34 mouse cellular contexts compared by ENCODE assay signal in genomic region chr16:8444911-8445310, GRCm38 (mm10). TPM values are rescaled to one million over a fixed set of nuclear protein-coding genes. Genes with fewer than 3 reads are reported as not detected.
DNase-seq lines count a peak whose midpoint lies in the region; ATAC-seq lines count a peak whose summit lies in the region.
"Had no signal": no experiment of that assay in that cellular context is flagged by ENCODE, and none has a peak within 500 bp of the region (broad histone marks: within the 10 kb centered on the region; RNA-seq: fewer than 3 reads in every experiment).

No protein-coding gene starts in this region.

- WGBS in heart, embryonic 10.5 days: 77% methylated on average over 7 of the region's 7 CpGs
- WGBS in midbrain, embryonic 10.5 days: 85% methylated on average over 7 of the region's 7 CpGs
- 86% methylated on average over 7 of the region's 7 CpGs for WGBS in midbrain, embryonic 11.5 days
- 87% methylated on average over 7 of the region's 7 CpGs for WGBS in limb, embryonic 10.5 days

- no peak overlapping the region for H3K4me3 ChIP-seq in heart, embryonic 10.5 days
- no peak overlapping the region for H3K4me3 ChIP-seq in midbrain, embryonic 10.5 days
- no peak overlapping the region for H3K4me3 ChIP-seq in midbrain, embryonic 11.5 days (ENCODE audit: low read depth, low read length)
- H3K4me3 ChIP-seq in limb, embryonic 10.5 days: no peak overlapping the region
- H3K4me3 ChIP-seq: embryonic facial prominence, embryonic 10.5 days; embryonic facial prominence, embryonic 13.5 days; erythroblast, embryonic 14.5 days; gastrocnemius, adult 2 months; heart, adult 2 months; heart, embryonic 15.5 days had no signal

- no peak overlapping the region for H3K4me2 ChIP-seq in midbrain, embryonic 11.5 days
- H3K4me2 ChIP-seq: embryonic facial prominence, embryonic 13.5 days; heart, embryonic 11.5 days; heart, embryonic 15.5 days; hindbrain, embryonic 14.5 days had no signal

- H3K4me1 ChIP-seq in heart, embryonic 10.5 days: no peaks in the 10 kb centered on the region
- no peaks in the 10 kb centered on the region; the same call in 1 of the 2 replicates for H3K4me1 ChIP-seq in midbrain, embryonic 10.5 days
- H3K4me1 ChIP-seq in midbrain, embryonic 11.5 days (ENCODE audit: control insufficient read depth, insufficient read depth, low read length): no peaks in the 10 kb centered on the region
- H3K4me1 ChIP-seq in limb, embryonic 10.5 days: no peaks in the 10 kb centered on the region; the same call in 1 of the 2 replicates
- H3K4me1 ChIP-seq: embryonic facial prominence, embryonic 10.5 days; embryonic facial prominence, embryonic 13.5 days; heart, embryonic 15.5 days had no signal

- intact Hi-C loops in heart, postnatal 14 days (cut with DNase I): no loop called here

- ATAC-seq in midbrain, embryonic 11.5 days (ENCODE audit: low FRiP score): no peak
- no peak for ATAC-seq in activated CD4-positive, CD25-positive, alpha-beta regulatory T cell, adult 4 months
- ATAC-seq: forebrain, embryonic 14.5 days; forebrain, postnatal 0 days; hindbrain, postnatal 0 days; inflammation-experienced regulatory T-cells, adult 6 months; intestine, embryonic 16.5 days; Patski had no signal

- H3K36me3 ChIP-seq in heart, embryonic 10.5 days: no peaks in the 10 kb centered on the region
- H3K36me3 ChIP-seq in midbrain, embryonic 10.5 days: no peaks in the 10 kb centered on the region
- no peaks in the 10 kb centered on the region for H3K36me3 ChIP-seq in midbrain, embryonic 11.5 days (ENCODE audit: control insufficient read depth, insufficient read depth, low read length)
- no peaks in the 10 kb centered on the region for H3K36me3 ChIP-seq in limb, embryonic 10.5 days
- H3K36me3 ChIP-seq: embryonic facial prominence, embryonic 10.5 days; embryonic facial prominence, embryonic 13.5 days; G1E; heart, embryonic 15.5 days had no signal

- H3K9me3 ChIP-seq in heart, embryonic 10.5 days: no peaks in the 10 kb centered on the region
- no peaks in the 10 kb centered on the region for H3K9me3 ChIP-seq in midbrain, embryonic 10.5 days (replicated peaks)
- no peaks in the 10 kb centered on the region for H3K9me3 ChIP-seq in midbrain, embryonic 11.5 days (ENCODE audit: control insufficient read depth, low read length)
- H3K9me3 ChIP-seq in limb, embryonic 10.5 days (replicated peaks): no peaks in the 10 kb centered on the region
- H3K9me3 ChIP-seq: embryonic facial prominence, embryonic 10.5 days; embryonic facial prominence, embryonic 13.5 days; G1E; heart, embryonic 15.5 days had no signal

- no peak overlapping the region for H3K27ac ChIP-seq in heart, embryonic 10.5 days
- H3K27ac ChIP-seq in midbrain, embryonic 10.5 days (replicated peaks): no peak overlapping the region
- no peak overlapping the region for H3K27ac ChIP-seq in midbrain, embryonic 11.5 days (ENCODE audit: low read depth, low read length)
- H3K27ac ChIP-seq in limb, embryonic 10.5 days: no peak overlapping the region
- H3K27ac ChIP-seq: embryonic facial prominence, embryonic 10.5 days; embryonic facial prominence, embryonic 13.5 days; gastrocnemius, adult 2 months; heart, adult 2 months; heart, embryonic 15.5 days; hindbrain, embryonic 14.5 days; hindbrain, postnatal 0 days had no signal

- H3K27me3 ChIP-seq in heart, embryonic 10.5 days (ENCODE audit: insufficient read depth, poor library complexity, severe bottlenecking): no peaks in the 10 kb centered on the region
- no peaks in the 10 kb centered on the region for H3K27me3 ChIP-seq in midbrain, embryonic 10.5 days (ENCODE audit: low read depth, poor library complexity, severe bottlenecking)
- no peaks in the 10 kb centered on the region for H3K27me3 ChIP-seq in midbrain, embryonic 11.5 days (ENCODE audit: control insufficient read depth, insufficient read depth, low read length)
- H3K27me3 ChIP-seq in limb, embryonic 10.5 days (ENCODE audit: low read depth, poor library complexity, severe bottlenecking): no peaks in the 10 kb centered on the region
- H3K27me3 ChIP-seq: embryonic facial prominence, embryonic 13.5 days had no signal

- no peak overlapping the region for H3K9ac ChIP-seq in midbrain, embryonic 11.5 days (ENCODE audit: low read length)
- H3K9ac ChIP-seq: embryonic facial prominence, embryonic 13.5 days; forebrain, postnatal 0 days; heart, embryonic 15.5 days; hindbrain, embryonic 14.5 days had no signal

- DNase-seq in cerebellum, postnatal 14 days: peak; percentile 48 to 73
- DNase-seq in cerebellum, adult 9-11 months: no peak
- peak; percentile 24 for DNase-seq in heart, embryonic 10.5 days (ENCODE audit: low spot score)
- DNase-seq in heart, postnatal 14 days: no peak
- DNase-seq in midbrain, embryonic 10.5 days (ENCODE audit: low spot score): peak; percentile 5
- no peak for DNase-seq in midbrain, embryonic 11.5 days (ENCODE audit: low spot score, missing footprints)
- DNase-seq in limb, embryonic 10.5 days (ENCODE audit: low spot score): peak; percentile 25
- DNase-seq: adrenal gland, adult 2 months; adrenal gland, postnatal 14 days; B cell, adult 2 months; cerebellum, adult 11 months; cerebellum, adult 8-10 months; cerebellum, postnatal 36 days; embryo, embryonic 11 days; forebrain, postnatal 0 days; gastrocnemius, adult 2 months; gastrocnemius, postnatal 25 days; heart, postnatal 10 days; heart, postnatal 4 days had no signal

RNA-seq across cellular contexts. Expression of gene Tmem114, which starts 20.0 kb away (rescaled TPM):
- polyA plus RNA-seq in heart, embryonic 10.5 days (2016; fragmentation: Nextera tagmentation; extraction: Ambion mirVana): not detected in 2 replicates
- not detected for total RNA-seq in heart, postnatal 14 days (2021)
- not detected in 2 replicates for polyA plus RNA-seq in midbrain, embryonic 10.5 days (2016; fragmentation: Nextera tagmentation; extraction: Ambion mirVana)
- polyA plus RNA-seq in midbrain, embryonic 11.5 days (2014; fragmentation: Nextera tagmentation; extraction: Ambion mirVana): not detected in 2 replicates
- polyA plus RNA-seq in limb, embryonic 10.5 days (2016; fragmentation: Nextera tagmentation; extraction: Ambion mirVana): 0.14 and 0.33 TPM in 2 replicates
- polyA plus RNA-seq in activated CD4-positive, CD25-positive, alpha-beta regulatory T cell, adult 4 months (2017; shearing (Covaris generic)): not detected
- total RNA-seq: adrenal gland, adult 2 months; adrenal gland, postnatal 14 days; CH12.LX; forebrain, postnatal 0 days; G1E; gastrocnemius, adult 2 months; gastrocnemius, postnatal 25 days; heart, adult 2 months; heart, postnatal 10 days; heart, postnatal 4 days had no signal
- polyA plus RNA-seq: adrenal gland, adult 2 months; embryonic facial prominence, embryonic 10.5 days; embryonic facial prominence, embryonic 13.5 days; erythroblast, embryonic 14.5 days; forebrain, embryonic 14.5 days; G1E; heart, adult 2 months; heart, embryonic 11.5 days; heart, embryonic 15.5 days; inflammation-experienced regulatory T-cells, adult 6 months; intestine, embryonic 16.5 days; Patski had no signal

RNA-seq across cellular contexts. Expression of gene Mettl22, which starts 25.7 kb away (rescaled TPM):
- 38.0 and 54.3 TPM in 2 replicates for polyA plus RNA-seq in heart, embryonic 10.5 days (2016; fragmentation: Nextera tagmentation; extraction: Ambion mirVana)
- total RNA-seq in heart, postnatal 14 days (2021): 10 to 100 TPM; 21.4 to 25.3 TPM
- 23.6 and 25.7 TPM in 2 replicates for polyA plus RNA-seq in midbrain, embryonic 10.5 days (2016; fragmentation: Nextera tagmentation; extraction: Ambion mirVana)
- polyA plus RNA-seq in midbrain, embryonic 11.5 days (2014; fragmentation: Nextera tagmentation; extraction: Ambion mirVana): 17.6 and 24.3 TPM in 2 replicates
- polyA plus RNA-seq in limb, embryonic 10.5 days (2016; fragmentation: Nextera tagmentation; extraction: Ambion mirVana): 18.2 and 22.5 TPM in 2 replicates
- 10 to 100 TPM; 16.4 to 32.0 TPM for polyA plus RNA-seq in activated CD4-positive, CD25-positive, alpha-beta regulatory T cell, adult 4 months (2017; shearing (Covaris generic))

Comparison
In these comparisons a context has a peak if more than half of its experiments do, and no peak if none do; other contexts are left out.
1. DNase-seq: peak in cerebellum, postnatal 14 days (2 of 2), heart, embryonic 10.5 days (single experiment), midbrain, embryonic 10.5 days (single experiment) and limb, embryonic 10.5 days (single experiment); none in cerebellum, adult 9-11 months (single experiment), heart, postnatal 14 days (0 of 2) and midbrain, embryonic 11.5 days (single experiment).